Mouse (Mus musculus) lung, postnatal 14 days (tissue): ENCODE results near the gene Mdm2.

ENCODE experiments used
- DNase-seq: peaks from one replicate; pipeline ENCODE4 v3.0.0; 2021

The Mdm2 gene

DNA sequence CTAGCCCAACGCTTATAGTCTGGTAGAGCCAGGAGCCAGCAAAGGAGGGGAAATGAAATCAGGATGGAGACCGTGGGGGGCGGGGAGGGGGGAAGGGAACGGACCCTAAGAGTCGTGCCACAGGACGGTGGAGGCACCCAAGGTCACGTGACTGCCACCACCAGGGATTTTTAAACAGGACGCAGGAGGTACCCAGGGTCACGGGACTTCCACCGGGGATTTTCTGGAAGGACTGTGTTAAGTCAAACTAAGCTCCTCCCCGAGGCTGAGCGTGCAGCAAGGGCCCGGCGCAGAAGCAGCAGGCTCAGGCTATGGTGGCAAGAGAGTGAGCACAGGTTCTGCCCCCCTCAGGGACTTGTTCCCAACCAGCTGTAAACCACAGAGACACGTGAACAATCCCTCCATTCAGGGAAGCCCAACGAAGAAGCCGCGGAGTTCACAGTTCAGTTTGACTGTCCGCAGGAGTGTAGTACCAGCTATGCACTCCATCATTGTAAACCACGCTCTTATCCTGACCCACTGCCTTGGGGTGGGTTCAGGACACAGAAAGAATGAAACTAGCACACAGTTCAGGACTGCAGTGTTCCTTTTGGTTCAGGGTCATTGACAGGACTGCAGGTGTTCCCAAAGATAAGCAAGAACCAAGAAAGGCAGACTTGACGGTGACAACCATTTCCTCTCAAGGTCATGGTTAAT is 70.5 kb downstream of the Mdm2 start:
- no peak for DNase-seq

DNA sequence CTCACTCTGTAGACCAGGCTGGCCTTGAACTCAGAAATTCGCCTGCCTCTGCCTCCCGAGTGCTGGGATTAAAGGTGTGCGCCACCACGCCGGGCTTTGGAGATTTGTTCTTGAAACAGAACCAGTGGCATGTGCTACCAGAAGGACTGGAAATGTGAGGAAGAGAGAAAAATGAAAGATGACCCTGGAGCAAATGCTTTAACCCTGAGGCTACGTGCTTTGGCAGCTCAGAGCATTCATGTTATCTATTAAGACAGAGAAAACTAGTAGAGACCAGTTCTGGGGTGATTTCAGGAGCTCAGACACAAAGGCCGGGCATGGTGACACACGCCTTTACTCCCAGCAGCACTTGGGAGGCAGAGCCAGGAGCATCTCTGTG is 71.3 kb downstream of the Mdm2 start:
- DNase-seq = no peak
